Mouse (Mus musculus) kidney, embryonic 14.5 days (tissue): Measurements from ENCODE around the gene Maged1. TPM values are rescaled to one million over a fixed set of nuclear protein-coding genes. Genes with fewer than 3 reads are reported as not detected.

Source experiments
- ATAC-seq: fragments of 200-750 bp; cut with Nextera tagmentation; 2 replicates; pipeline ENCODE4 v1.8.0; 2017; ENCODE audit warnings: moderate number of reproducible peaks, mild to moderate bottlenecking, moderate TSS enrichment, moderate library complexity; ENCODE audit not compliant: low FRiP score, low TSS enrichment
- H3K27ac ChIP-seq: fragments of 300-500 bp; sonication (generic); 2 replicates; pipeline ENCODE4 v1.5.1; 2014; ENCODE audit warnings: low read depth, mild to moderate bottlenecking, low read length, moderate library complexity, mixed read lengths
- H3K27me3 ChIP-seq: fragments of 300-500 bp; sonication (generic); 2 replicates; pipeline ENCODE4 v1.6.1; 2014; ENCODE audit warnings: mild to moderate bottlenecking, low read length; ENCODE audit not compliant: control insufficient read depth, insufficient read depth
- H3K36me3 ChIP-seq: fragments of 300-500 bp; sonication (generic); 2 replicates; pipeline ENCODE4 v1.6.1; 2014; ENCODE audit warnings: low read length, mixed read lengths; ENCODE audit not compliant: control insufficient read depth, insufficient read depth
- H3K4me1 ChIP-seq: fragments of 300-500 bp; sonication (generic); 2 replicates; pipeline ENCODE4 v1.6.1; 2014; ENCODE audit warnings: low read length, mixed read lengths; ENCODE audit not compliant: control insufficient read depth, insufficient read depth
- H3K4me2 ChIP-seq: fragments of 300-500 bp; sonication (generic); replicated peaks from 2 replicates; pipeline ENCODE4 v1.6.1; 2014; ENCODE audit warnings: low read depth, mild to moderate bottlenecking, low read length
- H3K4me3 ChIP-seq: fragments of 300-500 bp; sonication (generic); 2 replicates; pipeline ENCODE4 v1.5.1; 2014; ENCODE audit warnings: mild to moderate bottlenecking, low read length
- H3K9ac ChIP-seq: fragments of 300-500 bp; sonication (generic); 2 replicates; pipeline ENCODE4 v1.6.1; 2014; ENCODE audit warnings: low read depth, mild to moderate bottlenecking, low read length, moderate library complexity
- H3K9me3 ChIP-seq: fragments of 300-500 bp; sonication (generic); 2 replicates; pipeline ENCODE4 v1.6.1; 2016; ENCODE audit warnings: low read length; ENCODE audit not compliant: control insufficient read depth
- WGBS: fragments of 180-500 bp; shearing (Covaris S2); extraction: QIAGEN DNeasy Blood & Tissue Kit; methylation state at CpG from one replicate; pipeline ENCODE4 v1.1.7; 2014; 5-methylcytosine and 5-hydroxymethylcytosine counted together
- polyA plus RNA-seq: library from polyadenylated mRNA; unstranded; fragments of >200 nt; fragmentation: Nextera tagmentation; extraction: Ambion mirVana; gene quantifications from 2 replicates; pipeline ENCODE4 v1.2.1, GENCODE M21; 2014

Gene Maged1
- polyA plus RNA-seq = 455 and 607 TPM in 2 replicates

- peak within 1 kb of the TSS; percentile 65 for H3K4me3 ChIP-seq
- 13% methylated on average over 29 of the region's 32 CpGs for WGBS
- H3K9me3 ChIP-seq = no peaks in the 10 kb centered on the region
- H3K4me1 ChIP-seq = peaks cover 5% of the 10 kb centered on the region; the same call in 1 of the 2 replicates
- H3K9ac ChIP-seq = peak within 1 kb of the TSS; percentile 81
- H3K27ac ChIP-seq = peak within 1 kb of the TSS; percentile 62; the same call in 1 of the 2 replicates
- H3K36me3 ChIP-seq = peaks cover 33% of the 10 kb centered on the region
- H3K27me3 ChIP-seq = no peaks in the 10 kb centered on the region
- H3K4me2 ChIP-seq = peak within 1 kb of the TSS; percentile 40
- peak; percentile 95 for ATAC-seq
Measured at GRCm38 (mm10) chrX:94541918-94542355, at the start of gene Maged1. Gene Maged1, minus strand, starts transcription at chrX:94542143.

- H3K9ac ChIP-seq = no peak overlapping the region
- H3K4me3 ChIP-seq = no peak overlapping the region
- H3K27me3 ChIP-seq = no peaks in the 10 kb centered on the region
- no peaks in the 10 kb centered on the region for H3K4me1 ChIP-seq
- H3K9me3 ChIP-seq = no peaks in the 10 kb centered on the region
- no peak overlapping the region for H3K27ac ChIP-seq
- H3K4me2 ChIP-seq = no peak overlapping the region
- 83% methylated on average over 1 of the region's 1 CpGs for WGBS
- ATAC-seq = no peak
- H3K36me3 ChIP-seq = no peaks in the 10 kb centered on the region
Measured at GRCm38 (mm10) chrX:94580251-94580650, 38.3 kb upstream of the Maged1 start.

GRCm38 (mm10) chrX:94564694-94565093, 22.8 kb upstream of the Maged1 start:
- Histone ChIP-seq H3K4me3 (no peak overlapping the region), H3K9ac (no peak overlapping the region), H3K27me3 (no peaks in the 10 kb centered on the region), H3K4me1 (no peaks in the 10 kb centered on the region), H3K36me3 (no peaks in the 10 kb centered on the region), H3K4me2 (no peak overlapping the region), H3K27ac (no peak overlapping the region), H3K9me3 (no peaks in the 10 kb centered on the region)
- no peak for ATAC-seq
- 63% methylated on average over 2 of the region's 2 CpGs for WGBS

GRCm38 (mm10) chrX:94562392-94562791, 20.4 kb upstream of the Maged1 start:
- Histone ChIP-seq H3K9ac (no peak overlapping the region), H3K27me3 (no peaks in the 10 kb centered on the region), H3K27ac (no peak overlapping the region), H3K9me3 (no peaks in the 10 kb centered on the region), H3K36me3 (no peaks in the 10 kb centered on the region), H3K4me3 (no peak overlapping the region), H3K4me1 (no peaks in the 10 kb centered on the region), H3K4me2 (no peak overlapping the region)
- no peak for ATAC-seq
- 27% methylated on average over 5 of the region's 5 CpGs for WGBS

- H3K9me3 ChIP-seq = no peaks in the 10 kb centered on the region
- H3K36me3 ChIP-seq = no peaks in the 10 kb centered on the region
- WGBS = 74% methylated on average over 3 of the region's 3 CpGs
- H3K4me1 ChIP-seq = no peaks in the 10 kb centered on the region
- H3K4me2 ChIP-seq = no peak overlapping the region
- no peaks in the 10 kb centered on the region for H3K27me3 ChIP-seq
- no peak for ATAC-seq
- no peak overlapping the region for H3K4me3 ChIP-seq
- H3K9ac ChIP-seq = no peak overlapping the region
- H3K27ac ChIP-seq = no peak overlapping the region
Measured at GRCm38 (mm10) chrX:94548227-94548626, 6.3 kb upstream of the Maged1 start.

GRCm38 (mm10) chrX:94545941-94546340, 4.0 kb upstream of the Maged1 start:
- Histone ChIP-seq H3K36me3 (no peaks in the 10 kb centered on the region), H3K4me1 (no peaks in the 10 kb centered on the region), H3K4me2 (no peak overlapping the region), H3K9ac (no peak overlapping the region), H3K9me3 (no peaks in the 10 kb centered on the region), H3K4me3 (no peak overlapping the region), H3K27ac (no peak overlapping the region), H3K27me3 (no peaks in the 10 kb centered on the region)
- 87% methylated on average over 3 of the region's 3 CpGs for WGBS
- no peak for ATAC-seq

- Histone ChIP-seq H3K9me3 (no peaks in the 10 kb centered on the region), H3K4me2 (no peak overlapping the region), H3K27me3 (no peaks in the 10 kb centered on the region), H3K4me1 (peaks cover 2% of the 10 kb centered on the region; the same call in 1 of the 2 replicates), H3K36me3 (peaks cover 3% of the 10 kb centered on the region; the same call in 1 of the 2 replicates), H3K27ac (no peak overlapping the region), H3K9ac (no peak overlapping the region), H3K4me3 (no peak overlapping the region)
- WGBS = 18% methylated on average over 1 of the region's 1 CpGs
- ATAC-seq = no peak
Measured at GRCm38 (mm10) chrX:94544923-94545322, 3.0 kb upstream of the Maged1 start.

- Histone ChIP-seq H3K9ac (peak overlapping the region; percentile 35; the same call in 1 of the 2 replicates), H3K4me2 (peak overlapping the region; percentile 21), H3K4me3 (peak overlapping the region; percentile 27), H3K36me3 (peaks cover 27% of the 10 kb centered on the region), H3K4me1 (peaks cover 5% of the 10 kb centered on the region; the same call in 1 of the 2 replicates), H3K27ac (peak overlapping the region; percentile 1; the same call in 1 of the 2 replicates), H3K9me3 (no peaks in the 10 kb centered on the region), H3K27me3 (no peaks in the 10 kb centered on the region)
- 32% methylated on average over 9 of the region's 9 CpGs for WGBS
- no peak for ATAC-seq
Measured at GRCm38 (mm10) chrX:94542536-94542935, 593 bp upstream of the Maged1 start.

- H3K4me3 ChIP-seq = peak overlapping the region; percentile 65
- ATAC-seq = no peak; the same call in none of the 2 replicates
- H3K27me3 ChIP-seq = no peaks in the 10 kb centered on the region
- peaks cover 40% of the 10 kb centered on the region for H3K36me3 ChIP-seq
- H3K4me1 ChIP-seq = peaks cover 5% of the 10 kb centered on the region; the same call in 1 of the 2 replicates
- H3K9me3 ChIP-seq = no peaks in the 10 kb centered on the region
- H3K27ac ChIP-seq = peak overlapping the region; percentile 62; the same call in 1 of the 2 replicates
- H3K9ac ChIP-seq = peak overlapping the region; percentile 81
- 32% methylated on average over 25 of the region's 25 CpGs for WGBS
- peak overlapping the region; percentile 40; the same call in 1 of the 2 replicates for H3K4me2 ChIP-seq
Measured at GRCm38 (mm10) chrX:94541206-94541605, 737 bp downstream of the Maged1 start.
